Mouse (Mus musculus): Measurements from ENCODE around the gene Cwc25.

DNA sequence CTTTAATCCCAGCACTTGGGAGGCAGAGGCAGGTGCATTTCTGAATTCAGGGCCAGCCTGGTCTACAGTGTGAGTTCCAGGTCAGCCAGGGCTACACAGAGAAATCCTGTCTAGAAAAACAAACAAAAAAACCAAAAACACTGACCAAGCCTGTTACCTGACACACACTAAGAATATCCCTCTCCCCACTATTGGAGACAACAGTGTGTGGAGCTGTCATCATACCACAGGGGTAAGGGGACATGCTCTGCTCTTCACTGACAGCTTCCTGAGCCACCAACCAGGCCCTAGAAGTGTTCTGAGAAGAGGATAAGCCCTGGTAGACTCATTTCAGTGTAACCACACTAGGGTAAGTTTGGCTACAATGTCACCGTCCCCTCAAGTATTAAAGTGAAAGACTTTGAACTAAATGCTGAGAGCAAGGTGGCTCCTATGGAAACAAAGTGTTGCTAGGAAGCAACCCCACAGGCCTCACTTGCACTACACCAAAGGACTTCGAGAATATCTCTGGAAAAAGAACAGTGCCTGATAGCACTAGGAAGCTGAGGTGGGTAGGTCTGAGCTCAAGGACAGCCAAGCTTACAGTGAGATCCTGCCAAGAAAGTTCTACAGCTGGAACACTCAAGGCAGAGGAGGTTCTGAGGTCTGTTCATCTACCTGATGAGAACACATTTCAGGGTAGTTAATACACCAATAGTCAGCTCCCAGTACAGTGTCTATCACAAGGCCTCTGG, 13.8 kb upstream of the Cwc25 start:
- no peak for TF ChIP-seq CTCF (IDR thresholded peaks at IDR 0.05; ENCODE audit: extremely low read depth, insufficient read depth, insufficient read length, insufficient replicate concordance)
- TF ChIP-seq POLR2A (IDR thresholded peaks at IDR 0.05; ENCODE audit: low read depth, low read length): no peak
